Mouse (Mus musculus) urinary bladder, postnatal 36 days (tissue): ENCODE data around the gene Rhox3e.
"Not testable (repeated sequence)": the region's sequence is repeated elsewhere in the genome, so short reads cannot be mapped to it uniquely, and the experiment has no call there.

Experiments used
- DNase-seq, 2 experiments: peaks; one replicate each; pipeline ENCODE4 v3.0.0; 2022; ENCODE audit warnings: low spot score in 2 of 2, mixed read lengths in 1 of 2

Rhox3e gene

DNA sequence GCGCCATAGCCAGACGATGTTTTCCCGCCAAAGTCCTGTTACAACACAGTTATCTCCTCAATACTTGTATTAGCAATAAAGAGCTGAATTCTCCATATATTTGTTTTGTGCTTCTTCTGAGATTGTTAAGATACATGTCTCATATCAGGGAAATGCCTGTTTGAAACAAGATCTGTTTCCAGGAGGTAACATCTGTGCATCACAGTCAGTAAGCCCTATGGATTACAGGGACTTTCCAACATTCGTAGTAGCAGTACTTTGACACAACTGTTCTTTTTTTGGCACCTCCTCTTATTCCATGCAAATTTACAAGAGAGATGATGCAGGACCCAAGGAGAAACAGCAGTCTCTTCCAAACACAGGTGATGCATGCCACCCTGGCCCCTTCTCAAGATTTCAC lies at the start of gene Rhox3e:
Rhox3e (plus strand) TSS at position 301 of the 400 bp plus-strand sequence.
- not testable (repeated sequence) for DNase-seq

- DNase-seq: not testable (repeated sequence)
These were observed 27.8 kb upstream of the Rhox3e start, which contains the start of gene Rhox4d for GRCm38 (mm10) chrX:37514059-37514458. TSS of gene Rhox4d (plus strand) at chrX:37514359.

GRCm38 (mm10) chrX:37530152-37530551 lies 11.7 kb upstream of the Rhox3e start, which contains the start of gene Rhox2e:
TSS of gene Rhox2e (plus strand) at chrX:37530452.
- not testable (repeated sequence) for DNase-seq

DNA sequence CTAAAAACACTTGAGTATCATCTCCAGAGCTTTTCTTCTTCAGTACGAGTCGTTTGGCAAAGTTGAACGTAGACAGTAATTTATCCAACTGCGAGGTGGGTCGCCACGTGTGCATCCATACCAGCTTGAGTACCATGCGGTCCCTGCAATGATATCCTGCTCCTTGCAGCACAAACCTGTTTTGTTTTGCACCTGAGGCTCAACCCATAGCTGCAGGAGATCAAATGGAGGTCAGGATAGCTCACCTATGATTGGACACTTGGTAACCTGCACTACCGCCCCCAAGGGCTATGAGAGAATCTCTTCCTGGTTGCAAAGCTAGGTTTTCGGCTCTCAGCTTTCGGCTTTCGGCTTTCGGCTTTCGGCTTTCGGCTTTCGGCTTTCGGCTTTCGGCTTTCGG lies 15.3 kb downstream of the Rhox3e start, which contains the start of gene Rhox4e:
Rhox4e (plus strand) TSS at position 301 of the 400 bp plus-strand sequence.
- not testable (repeated sequence) for DNase-seq

DNA sequence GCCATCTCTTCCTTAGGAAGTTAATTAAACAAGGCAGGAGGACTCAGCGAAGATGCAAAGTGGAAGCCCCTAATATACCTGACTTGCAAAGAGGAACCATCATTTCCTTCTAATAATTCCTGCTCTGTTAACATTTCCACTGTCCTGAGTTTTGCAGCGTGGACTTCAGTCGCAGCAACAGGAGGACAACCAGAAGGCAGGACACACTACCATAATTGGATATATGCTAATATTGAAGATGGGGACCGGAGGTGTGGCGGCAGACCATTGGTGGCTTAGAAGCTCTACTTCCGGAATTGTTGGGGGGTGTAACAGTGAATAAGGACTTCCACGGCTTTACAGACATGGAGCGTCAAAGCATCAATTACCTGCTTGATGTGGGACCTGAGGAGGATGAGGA lies 29.3 kb downstream of the Rhox3e start, which contains the start of gene Rhox2f:
Rhox2f (plus strand) TSS at position 301 of the 400 bp plus-strand sequence.
- DNase-seq: not testable (repeated sequence)

DNA sequence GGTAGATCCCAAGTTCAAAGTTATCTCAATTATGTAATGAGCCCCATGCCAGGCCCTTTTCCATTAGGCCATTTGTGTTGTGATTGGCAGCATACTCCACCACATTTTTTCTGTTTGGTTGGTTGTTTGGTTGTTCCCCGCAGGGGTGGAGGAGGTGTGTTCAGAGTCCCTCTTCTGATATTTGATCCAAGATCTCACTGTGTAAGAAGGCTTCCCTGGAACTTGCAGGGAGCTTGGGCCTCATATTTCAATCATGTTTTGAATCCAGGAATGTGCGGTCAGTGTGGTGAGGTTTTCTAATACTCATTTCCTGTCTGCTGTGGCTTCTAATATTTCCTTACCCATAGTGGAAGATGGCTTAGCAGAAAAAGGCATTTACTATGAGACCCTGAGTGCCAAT lies 30.8 kb downstream of the Rhox3e start:
- DNase-seq: not testable (repeated sequence)

- not testable (repeated sequence) for DNase-seq
These were observed 38.9 kb downstream of the Rhox3e start, which contains the start of gene Rhox3f for GRCm38 (mm10) chrX:37580692-37581091. TSS of gene Rhox3f (plus strand) at chrX:37580992.
